Mouse (Mus musculus) urinary bladder, postnatal 4 days (tissue): Measurements from ENCODE around the gene Hist1h3f.
A peak's percentile ranks its signal among the peaks of the same experiment; 100 is the strongest.
"Not testable (repeated sequence)": the region's sequence is repeated elsewhere in the genome, so short reads cannot be mapped to it uniquely, and the experiment has no call there.

Experiments used
- DNase-seq, 2 experiments: peaks; one replicate each; pipeline ENCODE4 v3.0.0; 2021 to 2022; ENCODE audit warnings: low spot score in 2 of 2

Hist1h3f gene

GRCm38 (mm10) chr13:23582219-23583056, 38.6 kb downstream of the Hist1h3f start:
- no peak for DNase-seq

- no peak for DNase-seq
Measured at GRCm38 (mm10) chr13:23583387-23584068, 39.7 kb downstream of the Hist1h3f start.

GRCm38 (mm10) chr13:23584331-23584730, 40.5 kb downstream of the Hist1h3f start:
- DNase-seq: no peak

GRCm38 (mm10) chr13:23585029-23585441, 41.2 kb downstream of the Hist1h3f start:
- DNase-seq: peak; percentile 60 to 71

DNA sequence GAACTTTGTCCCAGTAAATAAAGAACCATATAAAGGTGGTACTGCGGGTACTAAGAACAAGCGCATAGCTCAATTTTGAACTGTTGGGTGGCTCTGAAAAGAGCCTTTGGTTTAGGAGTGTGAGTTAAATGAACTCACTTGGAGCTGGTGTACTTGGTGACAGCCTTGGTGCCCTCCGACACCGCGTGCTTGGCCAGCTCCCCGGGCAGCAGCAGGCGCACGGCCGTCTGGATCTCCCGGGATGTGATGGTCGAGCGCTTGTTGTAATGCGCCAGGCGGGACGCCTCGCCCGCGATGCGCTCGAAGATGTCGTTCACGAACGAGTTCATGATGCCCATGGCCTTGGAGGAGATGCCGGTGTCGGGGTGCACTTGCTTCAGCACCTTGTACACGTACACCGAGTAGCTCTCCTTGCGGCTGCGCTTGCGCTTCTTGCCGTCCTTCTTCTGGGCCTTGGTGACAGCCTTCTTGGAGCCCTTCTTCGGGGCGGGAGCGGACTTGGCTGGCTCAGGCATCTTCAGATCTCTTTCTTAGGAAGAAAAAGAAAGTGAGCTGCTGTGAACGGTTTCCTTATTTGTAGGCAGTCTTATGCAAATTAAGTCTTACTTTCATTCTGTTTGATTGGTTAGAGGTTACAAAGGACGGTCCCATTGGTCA, 41.7 kb downstream of the Hist1h3f start:
- peak in 1 of 2 experiments; percentile 66 for DNase-seq

GRCm38 (mm10) chr13:23586099-23586939, 42.5 kb downstream of the Hist1h3f start:
- no peak for DNase-seq

- no peak for DNase-seq
Measured at GRCm38 (mm10) chr13:23586940-23587225, 43.0 kb downstream of the Hist1h3f start.

DNA sequence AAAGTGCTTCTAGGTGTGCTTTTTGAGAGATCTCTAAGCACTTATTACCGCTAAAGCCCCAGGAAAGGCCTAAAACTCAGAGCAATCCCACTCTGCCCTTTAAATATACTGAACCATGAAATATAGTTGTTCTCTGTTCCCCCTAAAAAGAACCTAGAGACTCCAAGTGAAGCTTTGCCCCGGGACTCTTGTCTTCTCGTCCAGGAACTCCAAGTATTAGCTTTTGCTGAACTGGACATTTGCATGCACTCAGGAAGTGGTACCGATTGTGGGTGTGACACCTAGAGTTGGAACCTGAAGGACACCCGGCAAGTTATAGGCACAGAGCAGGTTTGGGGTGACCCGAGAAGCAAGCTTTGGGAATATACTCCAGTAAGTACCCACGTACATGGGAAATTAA, 47.4 kb downstream of the Hist1h3f start:
- no peak for DNase-seq

DNA sequence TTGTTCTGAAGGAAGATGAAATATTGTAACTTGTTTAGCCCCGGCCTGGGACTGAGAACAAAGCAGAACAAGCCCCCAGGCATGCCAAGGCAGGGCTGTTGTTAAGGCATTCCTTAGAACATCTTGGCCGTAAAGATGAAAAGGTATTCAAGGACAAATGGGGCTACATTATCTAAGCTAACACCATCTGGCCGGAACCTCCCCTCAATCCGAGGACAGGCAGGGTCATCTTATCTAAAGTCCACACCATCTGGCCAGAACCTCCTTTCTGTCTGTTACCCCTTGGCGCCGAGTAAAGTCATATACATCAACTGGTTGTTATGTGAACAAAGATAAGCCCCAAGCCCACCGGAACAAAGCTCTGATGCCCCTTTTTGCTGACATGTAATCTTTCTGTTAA, 48.0 kb downstream of the Hist1h3f start:
- DNase-seq: not testable (repeated sequence)

GRCm38 (mm10) chr13:23592614-23593013, 48.8 kb downstream of the Hist1h3f start:
- DNase-seq: no peak

DNA sequence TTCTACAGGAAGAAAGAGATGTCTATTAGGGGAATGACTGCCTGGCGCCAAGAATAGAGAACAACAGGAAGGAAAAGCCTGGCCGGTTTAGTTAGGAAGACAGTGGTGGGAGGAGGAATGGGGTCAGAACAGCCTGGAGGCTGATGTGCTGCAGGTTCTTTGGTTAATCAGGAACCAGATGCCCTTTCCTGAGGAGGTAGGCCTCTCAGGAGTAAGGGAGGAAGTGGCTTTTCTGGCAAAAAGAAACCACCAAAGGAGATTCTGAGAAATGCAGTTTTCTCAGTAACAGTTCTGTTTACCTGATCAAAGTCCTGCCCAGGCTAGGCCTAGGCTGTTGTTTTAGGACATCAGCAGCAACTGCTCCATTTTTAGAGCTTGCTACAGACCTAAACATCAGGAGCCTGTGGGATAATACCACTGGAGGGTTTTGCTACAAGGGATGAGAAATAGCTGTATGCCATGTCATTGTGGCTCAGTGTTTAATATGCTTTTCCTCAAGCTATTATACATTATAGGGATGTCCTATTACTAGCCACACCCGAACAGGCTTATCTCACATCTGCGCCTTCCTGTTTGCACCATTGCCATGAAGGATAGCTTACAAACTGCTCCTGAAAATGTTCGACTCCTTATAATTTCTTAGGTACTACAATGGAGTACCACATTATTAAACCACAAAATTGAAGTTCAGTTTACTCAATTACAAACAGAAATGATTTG, 49.4 kb downstream of the Hist1h3f start:
- no peak for DNase-seq
